Mouse (Mus musculus): ENCODE results near the gene St6galnac5. TPM values are rescaled to one million over a fixed set of nuclear protein-coding genes. Genes with fewer than 3 reads are reported as not detected.

Gene St6galnac5
- total and polyA plus RNA-seq, 3 experiments = 0.33 TPM; not detected in 2

DNA sequence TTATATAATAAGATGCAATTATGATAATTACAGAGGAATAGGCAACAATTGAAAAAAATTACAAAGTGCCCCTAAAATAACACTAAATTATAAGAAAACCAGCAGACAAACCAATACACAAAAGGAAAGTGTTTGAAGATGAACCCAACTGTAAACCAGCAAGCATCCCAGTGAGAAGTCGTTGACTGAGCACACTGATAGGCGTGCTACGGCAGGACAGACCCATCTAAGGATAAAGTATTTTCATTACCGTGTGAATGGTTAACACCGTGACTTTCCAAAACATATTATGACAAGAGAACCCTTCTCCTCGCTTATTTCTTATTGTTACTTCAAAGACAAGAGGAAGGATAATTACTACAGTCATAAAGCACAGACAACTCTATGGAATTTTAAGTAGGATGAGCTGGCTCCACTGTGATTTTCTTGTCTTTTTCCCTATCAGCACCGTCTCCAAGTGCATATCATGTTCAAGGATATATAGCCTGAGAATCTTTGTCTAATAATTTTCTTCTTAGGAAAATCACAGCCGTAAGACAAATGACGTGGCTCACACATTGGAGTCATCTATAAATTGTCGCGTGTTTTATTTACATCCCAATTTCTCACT is 34.9 kb downstream of the St6galnac5 start:
- H3K36me3 ChIP-seq (replicated peaks) = no peaks in the 10 kb centered on the region
- H3K4me3 ChIP-seq (ENCODE audit: low read depth, low read length) = no peak overlapping the region
- TF ChIP-seq POLR2AphosphoS5 (IDR thresholded peaks at IDR 0.05; ENCODE audit: insufficient replicate concordance, low read depth, low read length) = no peak
- no peak for TF ChIP-seq TAL1 (conservative IDR thresholded peaks at IDR 0.05; ENCODE audit: low read depth, low read length)
- TF ChIP-seq GATA2 (IDR thresholded peaks at IDR 0.05; ENCODE audit: borderline replicate concordance, low read depth, low read length) = no peak
- ATAC-seq (ENCODE audit: extremely low read depth, insufficient number of reproducible peaks, low FRiP score, poor library complexity, severe bottlenecking) (no peak), DNase-seq (ENCODE audit: low spot score) (no peak)
- no peaks in the 10 kb centered on the region for H3K4me1 ChIP-seq (ENCODE audit: insufficient read depth, low read depth, low read length)
- no peaks in the 10 kb centered on the region for H3K9me3 ChIP-seq (replicated peaks)
- H3K27me3 ChIP-seq (ENCODE audit: insufficient read depth, low read length) = no peaks in the 10 kb centered on the region; the same call in 1 of the 2 replicates

DNA sequence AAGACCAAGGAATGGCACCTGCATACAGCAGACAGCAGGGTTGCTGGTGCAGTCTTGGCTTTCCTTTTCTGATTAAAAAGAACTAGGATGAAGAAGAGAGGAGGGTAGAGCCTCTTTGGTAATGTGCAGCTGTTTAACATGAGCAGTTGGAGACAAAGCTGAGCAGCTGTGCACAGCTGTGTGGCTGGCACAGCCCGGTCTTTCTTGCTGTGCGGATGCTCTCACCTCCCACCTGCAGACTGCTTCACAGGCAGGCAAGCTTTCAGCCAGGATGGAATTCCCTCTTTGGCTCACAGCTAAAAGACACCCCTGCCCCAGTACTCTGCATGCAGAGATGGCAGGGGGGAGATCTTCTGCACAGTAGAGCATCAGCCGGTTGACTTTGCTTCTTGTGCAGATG is 37.3 kb downstream of the St6galnac5 start:
- H3K9me3 ChIP-seq (replicated peaks) = no peaks in the 10 kb centered on the region
- ATAC-seq (ENCODE audit: extremely low read depth, insufficient number of reproducible peaks, low FRiP score, poor library complexity, severe bottlenecking) (no peak), DNase-seq (ENCODE audit: low spot score) (no peak)
- no peaks in the 10 kb centered on the region for H3K4me1 ChIP-seq (ENCODE audit: insufficient read depth, low read depth, low read length)
- H3K27me3 ChIP-seq (ENCODE audit: insufficient read depth, low read length) = peaks cover 2% of the 10 kb centered on the region; the same call in 1 of the 2 replicates
- H3K4me3 ChIP-seq (ENCODE audit: low read depth, low read length) = no peak overlapping the region
- H3K36me3 ChIP-seq (replicated peaks) = no peaks in the 10 kb centered on the region
- TF ChIP-seq TAL1 (conservative IDR thresholded peaks at IDR 0.05; ENCODE audit: low read depth, low read length) = no peak
- no peak for TF ChIP-seq GATA2 (IDR thresholded peaks at IDR 0.05; ENCODE audit: borderline replicate concordance, low read depth, low read length)
- no peak for TF ChIP-seq CTCF (IDR thresholded peaks at IDR 0.05; ENCODE audit: low read depth, low read length)

DNA sequence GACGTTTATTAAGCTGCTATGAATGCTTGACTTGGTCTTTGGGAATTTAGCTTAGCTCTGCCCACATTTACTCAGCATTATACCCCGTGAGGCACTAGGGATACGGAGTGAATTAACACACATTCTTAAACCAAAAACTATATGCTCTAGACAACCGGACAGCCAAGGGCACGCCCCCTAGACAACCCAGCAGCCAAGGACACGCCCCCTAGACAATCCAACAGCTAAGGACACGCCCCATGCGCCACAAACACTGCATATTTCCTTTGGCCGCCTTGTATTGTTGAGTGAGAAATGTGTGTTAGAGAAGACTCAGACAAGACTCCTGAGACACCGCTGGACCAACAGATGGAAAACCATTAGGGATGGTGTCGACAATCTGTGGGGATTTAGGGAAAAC is 39.1 kb downstream of the St6galnac5 start:
- H3K9me3 ChIP-seq (replicated peaks) = no peaks in the 10 kb centered on the region
- no peaks in the 10 kb centered on the region for H3K4me1 ChIP-seq (ENCODE audit: insufficient read depth, low read depth, low read length)
- ATAC-seq (ENCODE audit: extremely low read depth, insufficient number of reproducible peaks, low FRiP score, poor library complexity, severe bottlenecking) (no peak), DNase-seq (ENCODE audit: low spot score) (no peak)
- H3K36me3 ChIP-seq (replicated peaks) = no peaks in the 10 kb centered on the region
- TF ChIP-seq GATA2 (IDR thresholded peaks at IDR 0.05; ENCODE audit: borderline replicate concordance, low read depth, low read length) (no peak), POLR2AphosphoS5 (IDR thresholded peaks at IDR 0.05; ENCODE audit: insufficient replicate concordance, low read depth, low read length) (no peak), CTCF (IDR thresholded peaks at IDR 0.05; ENCODE audit: low read depth, low read length) (no peak), GATA1 (IDR thresholded peaks at IDR 0.05; ENCODE audit: borderline replicate concordance, low read length) (no peak), TAL1 (conservative IDR thresholded peaks at IDR 0.05; ENCODE audit: low read depth, low read length) (no peak)
- H3K27me3 ChIP-seq (ENCODE audit: insufficient read depth, low read length) = peaks cover 3% of the 10 kb centered on the region; the same call in 1 of the 2 replicates
- no peak overlapping the region for H3K4me3 ChIP-seq (ENCODE audit: low read depth, low read length)

DNA sequence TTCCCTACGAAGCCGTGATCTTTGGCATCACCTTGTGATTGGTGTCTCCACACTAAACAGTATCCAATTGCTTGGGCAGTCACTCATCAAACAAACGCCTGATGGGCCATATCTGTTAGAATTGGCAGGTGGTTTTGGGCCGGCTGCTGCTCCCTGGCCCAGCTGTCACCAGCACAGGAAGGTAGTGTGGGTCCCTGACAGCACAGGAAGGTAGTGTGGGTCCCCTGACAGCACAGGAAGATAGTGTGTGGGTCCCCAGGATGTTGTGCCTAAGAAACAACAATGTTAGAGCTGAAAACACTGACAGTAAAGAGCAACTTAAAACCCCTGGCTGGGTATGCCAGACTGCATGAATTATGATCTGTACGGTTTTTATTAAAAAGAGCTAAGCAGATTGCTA is 40.4 kb downstream of the St6galnac5 start:
- Histone ChIP-seq H3K4me3 (ENCODE audit: low read depth, low read length) (no peak overlapping the region), H3K27me3 (ENCODE audit: insufficient read depth, low read length) (peaks cover 3% of the 10 kb centered on the region; the same call in 1 of the 2 replicates), H3K4me1 (ENCODE audit: insufficient read depth, low read depth, low read length) (no peaks in the 10 kb centered on the region), H3K36me3 (replicated peaks) (no peaks in the 10 kb centered on the region), H3K9me3 (replicated peaks) (no peaks in the 10 kb centered on the region)
- ATAC-seq (ENCODE audit: extremely low read depth, insufficient number of reproducible peaks, low FRiP score, poor library complexity, severe bottlenecking) (no peak), DNase-seq (ENCODE audit: low spot score) (no peak)
- TF ChIP-seq TAL1 (conservative IDR thresholded peaks at IDR 0.05; ENCODE audit: low read depth, low read length) (no peak), POLR2AphosphoS5 (IDR thresholded peaks at IDR 0.05; ENCODE audit: insufficient replicate concordance, low read depth, low read length) (no peak), GATA1 (IDR thresholded peaks at IDR 0.05; ENCODE audit: borderline replicate concordance, low read length) (no peak), CTCF (IDR thresholded peaks at IDR 0.05; ENCODE audit: low read depth, low read length) (no peak), GATA2 (IDR thresholded peaks at IDR 0.05; ENCODE audit: borderline replicate concordance, low read depth, low read length) (no peak)

DNA sequence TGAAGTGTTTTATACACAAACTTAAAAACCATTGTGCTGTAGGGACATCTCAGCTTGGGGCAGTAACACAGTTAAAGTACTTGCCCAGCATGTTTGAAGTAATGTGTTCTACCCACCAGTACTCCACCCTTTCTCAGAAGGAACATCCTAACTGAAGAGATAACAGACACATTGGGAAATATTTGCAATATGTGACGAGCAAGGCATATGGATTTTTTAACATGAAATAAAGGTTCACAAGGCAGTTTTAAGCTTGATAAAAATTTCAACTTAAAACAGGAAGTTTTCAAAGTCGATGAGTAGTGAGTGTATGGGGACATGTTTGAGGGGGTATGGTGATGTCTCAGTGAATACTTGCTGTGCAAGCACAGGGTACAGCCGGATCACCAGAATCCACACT is 45.7 kb downstream of the St6galnac5 start:
- no peak overlapping the region for H3K4me3 ChIP-seq (ENCODE audit: low read depth, low read length)
- DNase-seq (ENCODE audit: low spot score) = no peak
- TF ChIP-seq GATA1 (IDR thresholded peaks at IDR 0.05; ENCODE audit: borderline replicate concordance, low read length) (no peak), CTCF (IDR thresholded peaks at IDR 0.05; ENCODE audit: low read depth, low read length) (no peak)
- no peak for ATAC-seq (ENCODE audit: extremely low read depth, insufficient number of reproducible peaks, low FRiP score, poor library complexity, severe bottlenecking)
- H3K36me3 ChIP-seq (replicated peaks) = no peaks in the 10 kb centered on the region
- H3K9me3 ChIP-seq (replicated peaks) = no peaks in the 10 kb centered on the region
- H3K4me1 ChIP-seq (ENCODE audit: insufficient read depth, low read depth, low read length) = no peaks in the 10 kb centered on the region
- peaks cover 3% of the 10 kb centered on the region; the same call in 1 of the 2 replicates for H3K27me3 ChIP-seq (ENCODE audit: insufficient read depth, low read length)

DNA sequence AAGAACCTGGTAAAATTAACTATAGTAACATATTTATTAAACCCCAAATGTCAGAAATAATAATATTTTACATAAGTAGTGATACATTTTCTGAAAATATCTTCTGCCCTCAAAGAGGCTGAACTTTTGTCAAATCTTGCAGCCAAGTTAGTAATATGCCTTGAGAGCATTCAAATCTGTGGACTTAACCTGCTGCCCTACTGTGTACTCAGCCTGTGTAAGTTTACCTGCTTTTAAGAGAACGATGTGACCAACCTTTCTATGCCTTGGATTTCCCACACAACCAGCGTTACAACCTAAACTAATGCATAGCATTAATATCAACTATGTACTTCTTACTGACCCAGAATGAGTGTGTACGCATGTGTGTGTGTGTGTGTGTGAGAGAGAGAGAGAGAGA is 48.3 kb downstream of the St6galnac5 start:
- H3K9me3 ChIP-seq (replicated peaks) = no peaks in the 10 kb centered on the region
- no peaks in the 10 kb centered on the region for H3K36me3 ChIP-seq (replicated peaks)
- DNase-seq (ENCODE audit: low spot score) (no peak), ATAC-seq (ENCODE audit: extremely low read depth, insufficient number of reproducible peaks, low FRiP score, poor library complexity, severe bottlenecking) (no peak)
- no peak for TF ChIP-seq POLR2AphosphoS5 (IDR thresholded peaks at IDR 0.05; ENCODE audit: insufficient replicate concordance, low read depth, low read length)
- no peak for TF ChIP-seq GATA2 (IDR thresholded peaks at IDR 0.05; ENCODE audit: borderline replicate concordance, low read depth, low read length)
- no peak for TF ChIP-seq GATA1 (IDR thresholded peaks at IDR 0.05; ENCODE audit: borderline replicate concordance, low read length)
- no peak for TF ChIP-seq TAL1 (conservative IDR thresholded peaks at IDR 0.05; ENCODE audit: low read depth, low read length)
- no peak for TF ChIP-seq CTCF (IDR thresholded peaks at IDR 0.05; ENCODE audit: low read depth, low read length)
- H3K4me3 ChIP-seq (ENCODE audit: low read depth, low read length) = no peak overlapping the region
- H3K4me1 ChIP-seq (ENCODE audit: insufficient read depth, low read depth, low read length) = no peaks in the 10 kb centered on the region
- no peaks in the 10 kb centered on the region for H3K27me3 ChIP-seq (ENCODE audit: insufficient read depth, low read length)

DNA sequence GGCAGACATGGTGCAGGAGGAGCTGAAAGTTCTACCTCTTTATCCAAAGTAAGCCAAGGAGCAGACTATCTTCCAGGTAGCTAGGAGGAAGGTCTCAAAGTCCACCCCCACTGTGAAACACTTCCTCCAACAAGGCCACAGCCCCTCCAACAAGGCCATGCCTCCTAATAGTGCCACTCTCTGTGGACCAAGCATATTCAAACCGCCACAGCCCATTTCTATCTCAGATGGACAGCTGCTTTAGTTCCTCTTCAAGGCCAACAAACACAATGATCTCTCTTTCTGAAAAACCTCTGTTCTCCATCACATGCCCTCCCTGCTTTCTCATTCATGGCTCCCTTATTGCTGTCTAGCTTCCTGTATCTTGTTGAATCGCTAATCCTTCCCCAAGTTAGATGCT is 49.5 kb downstream of the St6galnac5 start:
- DNase-seq (ENCODE audit: low spot score) (no peak), ATAC-seq (ENCODE audit: extremely low read depth, insufficient number of reproducible peaks, low FRiP score, poor library complexity, severe bottlenecking) (no peak)
- Histone ChIP-seq H3K9me3 (replicated peaks) (no peaks in the 10 kb centered on the region), H3K27me3 (ENCODE audit: insufficient read depth, low read length) (no peaks in the 10 kb centered on the region), H3K36me3 (replicated peaks) (no peaks in the 10 kb centered on the region), H3K4me1 (ENCODE audit: insufficient read depth, low read depth, low read length) (no peaks in the 10 kb centered on the region), H3K4me3 (ENCODE audit: low read depth, low read length) (no peak overlapping the region)
- no peak for TF ChIP-seq TAL1 (conservative IDR thresholded peaks at IDR 0.05; ENCODE audit: low read depth, low read length)

Data from G1E (cell line).